ENCODE assay signal across 14 mouse cellular contexts in the genomic region with DNA sequence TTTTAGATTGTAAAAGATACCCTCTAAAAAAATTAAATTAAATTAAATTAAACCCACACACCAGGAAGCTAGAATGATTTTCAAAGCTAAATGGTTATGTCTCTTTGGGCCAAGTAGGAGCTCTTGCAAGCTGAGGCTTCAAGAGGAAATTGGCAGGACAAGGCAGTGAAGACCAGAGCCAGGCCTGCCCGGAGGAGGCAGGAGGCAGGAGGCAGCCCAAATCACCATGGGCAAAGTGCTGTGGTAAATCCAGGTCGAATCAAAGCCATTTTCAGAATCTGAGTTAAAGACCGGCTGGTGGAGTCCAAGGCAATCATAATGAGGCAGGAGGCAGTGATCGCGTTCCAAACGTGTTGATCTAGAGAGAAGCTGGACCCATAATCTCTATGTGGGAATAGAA.
"Had no signal": no experiment of that assay in that cellular context is flagged by ENCODE, and none has a peak within 500 bp of the region (broad histone marks: within the 10 kb centered on the region; RNA-seq: fewer than 3 reads in every experiment).

No protein-coding gene starts in this region.

- DNase-seq: lung, embryonic 14.5 days; lung, postnatal 10 days; lung, postnatal 4 days; midbrain, embryonic 14.5 days; retina, postnatal 1 day; right cerebral cortex, adult 18-20 months; right cerebral cortex, postnatal 25 days; right cerebral cortex, postnatal 4 days; spleen, adult 18-20 months had no signal

- H3K4me3 ChIP-seq: midbrain, embryonic 10.5 days; midbrain, embryonic 12.5 days; myocyte; neural tube, embryonic 13.5 days; neural tube, embryonic 15.5 days had no signal

- H3K27ac ChIP-seq: midbrain, embryonic 10.5 days; midbrain, embryonic 12.5 days; neural tube, embryonic 13.5 days; neural tube, embryonic 15.5 days had no signal

- H3K4me1 ChIP-seq: midbrain, embryonic 12.5 days; neural tube, embryonic 13.5 days had no signal

- H3K27me3 ChIP-seq: midbrain, embryonic 12.5 days; neural tube, embryonic 13.5 days; neural tube, embryonic 15.5 days had no signal
